22 mouse cellular contexts compared by ENCODE assay signal in genomic region chr12:8393976-8394375, GRCm38 (mm10).
DNase-seq lines count a peak whose midpoint lies in the region; ATAC-seq lines count a peak whose summit lies in the region.
"Had no signal": no experiment of that assay in that cellular context is flagged by ENCODE, and none has a peak within 500 bp of the region (broad histone marks: within the 10 kb centered on the region; RNA-seq: fewer than 3 reads in every experiment).

No protein-coding gene starts in this region.

- H3K36me3 ChIP-seq in heart, embryonic 12.5 days = no peaks in the 10 kb centered on the region
- H3K36me3 ChIP-seq in midbrain, embryonic 11.5 days (ENCODE audit: control insufficient read depth, insufficient read depth, low read length) = no peaks in the 10 kb centered on the region
- H3K36me3 ChIP-seq in midbrain, embryonic 13.5 days = no peaks in the 10 kb centered on the region
- no peaks in the 10 kb centered on the region for H3K36me3 ChIP-seq in intestine, embryonic 16.5 days (ENCODE audit: control insufficient read depth, insufficient read depth, low read length)
- no peaks in the 10 kb centered on the region for H3K36me3 ChIP-seq in forebrain, embryonic 13.5 days (ENCODE audit: poor library complexity, severe bottlenecking)
- H3K36me3 ChIP-seq: embryonic facial prominence, embryonic 10.5 days; embryonic facial prominence, embryonic 12.5 days; G1E had no signal

- 81% methylated on average over 3 of the region's 3 CpGs for WGBS in heart, embryonic 12.5 days
- 81% methylated on average over 3 of the region's 3 CpGs for WGBS in midbrain, embryonic 11.5 days
- WGBS in midbrain, embryonic 13.5 days = 86% methylated on average over 3 of the region's 3 CpGs
- 71% methylated on average over 3 of the region's 3 CpGs for WGBS in intestine, embryonic 16.5 days
- WGBS in forebrain, embryonic 13.5 days = 84% methylated on average over 3 of the region's 3 CpGs

- no peak overlapping the region for H3K27ac ChIP-seq in heart, embryonic 12.5 days (ENCODE audit: poor library complexity, severe bottlenecking)
- no peak overlapping the region for H3K27ac ChIP-seq in midbrain, embryonic 11.5 days (ENCODE audit: low read depth, low read length)
- H3K27ac ChIP-seq in midbrain, embryonic 13.5 days = no peak overlapping the region
- H3K27ac ChIP-seq in intestine, embryonic 16.5 days (ENCODE audit: low read length) = no peak overlapping the region
- no peak overlapping the region for H3K27ac ChIP-seq in forebrain, embryonic 13.5 days

- no peak overlapping the region for H3K9ac ChIP-seq in heart, embryonic 12.5 days
- H3K9ac ChIP-seq in midbrain, embryonic 11.5 days (ENCODE audit: low read length) = no peak overlapping the region
- no peak overlapping the region for H3K9ac ChIP-seq in midbrain, embryonic 13.5 days (replicated peaks)
- H3K9ac ChIP-seq in intestine, embryonic 16.5 days (ENCODE audit: low read depth, low read length) = no peak overlapping the region
- H3K9ac ChIP-seq in forebrain, embryonic 13.5 days = no peak overlapping the region
- H3K9ac ChIP-seq: embryonic facial prominence, embryonic 12.5 days had no signal

- 0 out of 2 replicates have a peak, but pooled peaks cover 3% of the 10 kb centered on the region for H3K9me3 ChIP-seq in heart, embryonic 12.5 days (replicated peaks)
- no peaks in the 10 kb centered on the region for H3K9me3 ChIP-seq in midbrain, embryonic 11.5 days (ENCODE audit: control insufficient read depth, low read length)
- H3K9me3 ChIP-seq in midbrain, embryonic 13.5 days = no peaks in the 10 kb centered on the region
- no peaks in the 10 kb centered on the region for H3K9me3 ChIP-seq in intestine, embryonic 16.5 days (ENCODE audit: control insufficient read depth, low read length)
- no peaks in the 10 kb centered on the region for H3K9me3 ChIP-seq in forebrain, embryonic 13.5 days (replicated peaks)
- H3K9me3 ChIP-seq: embryonic facial prominence, embryonic 10.5 days; G1E had no signal

- DNase-seq in heart, adult 11 months = peak; percentile 70
- DNase-seq in midbrain, embryonic 11.5 days (ENCODE audit: low spot score, missing footprints) = peak; percentile 65
- DNase-seq: adrenal gland, adult 8-10 months; adrenal gland, postnatal 14 days; adrenal gland, postnatal 36 days; B cell, adult 2 months; cerebellum, adult 11-12 months; cerebellum, adult 2 months; cerebellum, adult 9-10 months; cerebellum, postnatal 25 days had no signal

- no peak overlapping the region for H3K4me3 ChIP-seq in heart, embryonic 12.5 days
- H3K4me3 ChIP-seq in midbrain, embryonic 11.5 days (ENCODE audit: low read depth, low read length) = no peak overlapping the region
- H3K4me3 ChIP-seq in midbrain, embryonic 13.5 days (replicated peaks) = no peak overlapping the region
- no peak overlapping the region for H3K4me3 ChIP-seq in intestine, embryonic 16.5 days (ENCODE audit: low read length)
- no peak overlapping the region for H3K4me3 ChIP-seq in forebrain, embryonic 13.5 days
- H3K4me3 ChIP-seq: embryonic facial prominence, embryonic 10.5 days; embryonic facial prominence, embryonic 12.5 days had no signal

- ATAC-seq in heart, embryonic 12.5 days (ENCODE audit: insufficient number of reproducible peaks, low FRiP score) = no peak
- ATAC-seq in midbrain, embryonic 11.5 days (ENCODE audit: low FRiP score) = no peak
- no peak for ATAC-seq in midbrain, embryonic 13.5 days
- peak; percentile 57; the same call in 1 of the 2 replicates for ATAC-seq in intestine, embryonic 16.5 days
- ATAC-seq in forebrain, embryonic 13.5 days = no peak
- ATAC-seq: activated CD4-positive, CD25-positive, alpha-beta regulatory T cell, adult 4 months; CD4-positive, CD25-positive, alpha-beta regulatory T cell, adult 4 months; forebrain, embryonic 14.5 days; Patski had no signal

- H3K27me3 ChIP-seq in heart, embryonic 12.5 days (replicated peaks) = no peaks in the 10 kb centered on the region
- no peaks in the 10 kb centered on the region for H3K27me3 ChIP-seq in midbrain, embryonic 11.5 days (ENCODE audit: control insufficient read depth, insufficient read depth, low read length)
- no peaks in the 10 kb centered on the region for H3K27me3 ChIP-seq in midbrain, embryonic 13.5 days
- no peaks in the 10 kb centered on the region for H3K27me3 ChIP-seq in intestine, embryonic 16.5 days (replicated peaks; ENCODE audit: control insufficient read depth, insufficient read depth, low read length)
- no peaks in the 10 kb centered on the region for H3K27me3 ChIP-seq in forebrain, embryonic 13.5 days
- H3K27me3 ChIP-seq: CH12.LX; embryonic facial prominence, embryonic 12.5 days; Patski had no signal

- no peak overlapping the region for H3K4me2 ChIP-seq in heart, embryonic 12.5 days
- H3K4me2 ChIP-seq in midbrain, embryonic 11.5 days = no peak overlapping the region
- no peak overlapping the region for H3K4me2 ChIP-seq in midbrain, embryonic 13.5 days (replicated peaks)
- H3K4me2 ChIP-seq in intestine, embryonic 16.5 days (ENCODE audit: low read depth, low read length) = no peak overlapping the region
- no peak overlapping the region for H3K4me2 ChIP-seq in forebrain, embryonic 13.5 days
- H3K4me2 ChIP-seq: embryonic facial prominence, embryonic 12.5 days had no signal

- H3K4me1 ChIP-seq in heart, embryonic 12.5 days (replicated peaks) = peaks cover 7% of the 10 kb centered on the region
- H3K4me1 ChIP-seq in midbrain, embryonic 11.5 days (ENCODE audit: control insufficient read depth, insufficient read depth, low read length) = no peaks in the 10 kb centered on the region
- no peaks in the 10 kb centered on the region for H3K4me1 ChIP-seq in midbrain, embryonic 13.5 days (replicated peaks)
- H3K4me1 ChIP-seq in intestine, embryonic 16.5 days (ENCODE audit: control insufficient read depth, insufficient read depth, low read length) = peaks cover 11% of the 10 kb centered on the region; the same call in 1 of the 2 replicates
- H3K4me1 ChIP-seq in forebrain, embryonic 13.5 days = no peaks in the 10 kb centered on the region
- H3K4me1 ChIP-seq: embryonic facial prominence, embryonic 12.5 days had no signal
